Mouse (Mus musculus) layer of hippocampus, adult 9-10 months (tissue): ENCODE measurements around the gene Plxdc1.
"Not testable (repeated sequence)": the region's sequence is repeated elsewhere in the genome, so short reads cannot be mapped to it uniquely, and the experiment has no call there.

Experiments
- DNase-seq: peaks from one replicate; pipeline ENCODE4 v3.0.0; 2022; ENCODE audit warnings: low spot score

Plxdc1 gene

GRCm38 (mm10) chr11:97955146-97955902 is 30.9 kb downstream of the Plxdc1 start:
- DNase-seq: no peak

- no peak for DNase-seq
These were observed 31.6 kb downstream of the Plxdc1 start for GRCm38 (mm10) chr11:97954469-97955141.

- DNase-seq: no peak
These were observed 32.3 kb downstream of the Plxdc1 start for GRCm38 (mm10) chr11:97953939-97954275.

- no peak for DNase-seq
These were observed 32.9 kb downstream of the Plxdc1 start for GRCm38 (mm10) chr11:97953179-97953938.

- no peak for DNase-seq
These were observed 33.8 kb downstream of the Plxdc1 start for GRCm38 (mm10) chr11:97952367-97953006.

- no peak for DNase-seq
These were observed 36.4 kb downstream of the Plxdc1 start for GRCm38 (mm10) chr11:97949703-97950475.

- no peak for DNase-seq
These were observed 38.8 kb downstream of the Plxdc1 start for GRCm38 (mm10) chr11:97947426-97947825.

GRCm38 (mm10) chr11:97945738-97946289 is 40.4 kb downstream of the Plxdc1 start:
- not testable (repeated sequence) for DNase-seq

- DNase-seq: no peak
These were observed 41.2 kb downstream of the Plxdc1 start for GRCm38 (mm10) chr11:97945031-97945430.

GRCm38 (mm10) chr11:97943256-97943655 is 43.0 kb downstream of the Plxdc1 start:
- DNase-seq: no peak

- no peak for DNase-seq
These were observed 43.7 kb downstream of the Plxdc1 start for GRCm38 (mm10) chr11:97942420-97943111.

- no peak for DNase-seq
These were observed 48.7 kb downstream of the Plxdc1 start for GRCm38 (mm10) chr11:97937469-97938105.

- no peak for DNase-seq
These were observed 49.5 kb downstream of the Plxdc1 start for GRCm38 (mm10) chr11:97936758-97937157.

GRCm38 (mm10) chr11:97935913-97936575 is 50.2 kb downstream of the Plxdc1 start:
- DNase-seq: no peak

- no peak for DNase-seq
These were observed 52.7 kb downstream of the Plxdc1 start for GRCm38 (mm10) chr11:97933553-97933952.

GRCm38 (mm10) chr11:97928905-97929304 is 57.3 kb downstream of the Plxdc1 start:
- no peak for DNase-seq

- no peak for DNase-seq
These were observed 62.0 kb downstream of the Plxdc1 start for GRCm38 (mm10) chr11:97924217-97924616.

GRCm38 (mm10) chr11:97923639-97924038 is 62.6 kb downstream of the Plxdc1 start:
- DNase-seq: no peak

- no peak for DNase-seq
These were observed 70.2 kb downstream of the Plxdc1 start for GRCm38 (mm10) chr11:97915974-97916503.
